Mouse (Mus musculus): ENCODE measurements around the gene Olfr905.

Olfr905 gene

GRCm38 (mm10) chr9:38470807-38471206, at the start of gene Olfr905:
Olfr905 (plus strand) TSS chr9:38471107.
- no peak for DNase-seq (ENCODE audit: low spot score)

DNA sequence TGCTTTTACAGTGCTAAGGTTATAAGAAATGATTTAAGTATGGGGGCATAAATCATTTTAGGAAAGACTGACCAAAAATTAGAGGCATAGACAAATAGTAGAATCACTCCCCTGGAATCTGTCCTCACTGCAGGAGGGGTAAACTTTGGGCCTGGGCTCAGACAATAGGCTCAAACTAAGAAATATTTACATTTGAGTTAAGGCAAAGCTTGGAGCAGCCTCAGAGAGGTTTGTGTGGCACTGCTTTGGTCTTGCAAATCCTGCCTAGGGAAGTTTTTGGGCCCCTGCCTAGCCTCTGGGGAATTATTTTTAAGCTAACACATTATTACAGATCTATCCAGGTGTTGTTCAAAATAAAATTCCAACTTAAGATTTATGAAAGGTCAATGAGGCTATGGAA, 47.1 kb upstream of the Olfr905 start:
- no peak for DNase-seq (ENCODE audit: low spot score)

DNA sequence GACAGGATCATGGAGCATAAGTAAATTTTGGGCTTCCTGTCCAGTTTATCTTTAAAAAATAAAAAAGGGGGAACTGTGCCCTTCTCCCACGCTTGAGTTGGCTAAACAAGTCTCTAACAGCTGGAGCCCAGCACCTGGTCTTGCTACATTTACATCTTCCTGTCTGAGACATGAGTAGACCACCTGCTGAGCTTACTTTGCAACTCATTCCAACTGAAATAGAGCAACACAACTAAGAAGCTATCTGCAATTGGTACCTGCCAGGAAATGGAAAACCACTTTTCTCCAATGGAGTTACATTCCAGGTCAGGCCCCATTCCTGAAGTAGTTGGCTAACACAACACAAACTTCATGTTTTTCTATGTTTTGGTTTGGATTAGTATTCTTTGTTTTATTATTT, 43.9 kb upstream of the Olfr905 start:
- no peak for DNase-seq (ENCODE audit: low spot score)

GRCm38 (mm10) chr9:38429155-38429554, 41.8 kb upstream of the Olfr905 start, which contains the start of gene Olfr901:
Olfr901 (plus strand) TSS chr9:38429455.
- no peak for DNase-seq (ENCODE audit: low spot score)

GRCm38 (mm10) chr9:38447352-38447751, 23.6 kb upstream of the Olfr905 start, which contains the start of gene Olfr902:
Olfr902 (plus strand) TSS chr9:38447652.
- DNase-seq (ENCODE audit: low spot score), result no peak

- no peak for DNase-seq (ENCODE audit: low spot score)
Measured at GRCm38 (mm10) chr9:38462844-38463243, 8.1 kb upstream of the Olfr905 start, which contains the start of gene Olfr904. Olfr904 (plus strand) TSS chr9:38463144.

- DNase-seq (ENCODE audit: low spot score), result no peak
Measured at GRCm38 (mm10) chr9:38486785-38487184, 15.9 kb downstream of the Olfr905 start, which contains the start of gene Olfr906. Olfr906 (plus strand) TSS chr9:38487085.

DNA sequence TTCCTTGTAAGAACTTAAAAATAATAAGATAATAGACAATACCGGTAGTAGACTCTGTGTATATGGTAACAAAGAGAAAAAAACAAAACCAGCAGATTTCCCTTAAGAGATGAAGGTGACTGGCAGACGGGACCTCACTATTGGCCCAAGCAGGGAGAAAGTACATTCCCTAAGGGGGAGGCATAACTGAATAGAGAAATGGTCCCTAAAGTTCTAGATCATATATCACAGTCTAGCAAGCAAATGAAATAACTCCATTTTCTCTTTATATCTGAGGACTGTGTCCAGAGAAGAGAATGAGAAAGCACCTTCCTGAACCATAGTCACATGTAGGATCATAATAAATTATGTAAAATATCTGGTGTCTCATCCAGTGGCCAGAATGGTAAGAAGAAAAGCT, 24.6 kb downstream of the Olfr905 start, which contains the start of gene Olfr907:
Olfr907 (plus strand) TSS at position 301 of the 400 bp plus-strand sequence.
- DNase-seq (ENCODE audit: low spot score), result no peak

DNA sequence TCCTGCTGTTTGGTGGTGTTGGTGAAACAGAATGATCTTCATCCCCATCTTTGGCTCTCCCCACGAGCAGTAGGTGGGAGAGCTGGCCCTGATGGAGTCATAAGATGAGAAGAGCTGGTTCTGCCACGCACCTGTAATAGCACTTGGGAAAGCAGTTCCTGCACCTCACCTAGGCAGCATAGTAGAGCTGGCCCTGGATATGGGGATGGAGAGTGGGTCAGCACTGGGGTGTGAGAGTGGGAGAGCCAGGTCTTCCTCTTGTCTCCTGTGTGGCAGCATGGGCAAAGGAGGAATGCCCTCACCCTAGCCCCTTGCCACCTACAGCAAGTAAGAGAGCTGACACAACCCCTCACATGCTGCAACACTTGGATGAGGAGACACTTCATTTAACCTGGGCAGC, 41.4 kb downstream of the Olfr905 start:
- no peak for DNase-seq (ENCODE audit: low spot score)

DNA sequence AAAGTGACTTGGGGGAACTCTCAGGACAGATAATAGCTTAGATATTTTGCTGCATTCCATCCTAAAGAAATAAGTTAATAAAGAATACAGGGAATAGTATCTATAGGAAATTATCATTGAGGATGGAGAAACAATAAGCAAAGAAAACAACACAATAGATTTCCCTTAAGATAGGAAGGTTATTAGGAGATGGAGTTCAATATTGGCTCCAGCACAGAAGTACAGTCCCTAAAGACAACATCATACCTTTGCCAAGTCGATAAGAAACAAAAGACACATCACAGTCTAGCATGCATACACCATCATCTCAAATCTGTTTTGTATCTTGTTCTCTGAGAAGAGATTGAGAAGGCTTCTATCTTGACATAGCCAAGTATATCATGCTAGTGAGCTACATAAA, 50.4 kb downstream of the Olfr905 start, which contains the start of gene Olfr911-ps1:
Olfr911-ps1 (plus strand) TSS at position 301 of the 400 bp plus-strand sequence.
- no peak for DNase-seq (ENCODE audit: low spot score)

Measured in ovary, postnatal 10 days (tissue).